8 mouse cellular contexts compared by ENCODE assay signal in the genomic region with DNA sequence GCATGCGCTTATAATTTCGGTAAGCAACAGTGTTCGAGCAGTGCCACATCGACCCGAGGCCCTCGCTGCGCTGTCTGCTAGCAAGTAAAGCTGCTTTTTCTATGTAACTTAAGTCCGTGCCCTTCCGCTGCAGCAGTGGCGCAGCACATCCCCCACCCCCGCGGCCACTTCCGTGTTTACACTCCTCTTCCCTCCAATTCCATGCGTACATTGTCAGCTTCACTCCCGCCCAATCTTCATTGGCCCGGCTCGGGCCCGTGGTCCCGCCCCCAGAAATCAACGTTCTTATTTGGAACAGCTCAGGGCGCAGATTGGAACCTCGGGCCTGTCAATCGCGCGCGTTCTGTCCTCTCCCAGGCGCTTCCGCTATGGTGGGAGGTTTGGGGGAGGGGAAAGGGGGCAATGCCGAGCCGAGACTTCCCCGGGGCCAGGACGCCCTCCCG. TPM values are rescaled to one million over a fixed set of nuclear protein-coding genes. Genes with fewer than 3 reads are reported as not detected.
DNase-seq lines count a peak whose midpoint lies in the region; ATAC-seq lines count a peak whose summit lies in the region.

No protein-coding gene starts in this region.

- no peaks in the 10 kb centered on the region for H3K36me3 ChIP-seq in embryonic facial prominence, embryonic 11.5 days (replicated peaks; ENCODE audit: control insufficient read depth, insufficient read depth, low read depth, low read length)
- 0 out of 2 replicates have a peak, but pooled peaks cover 5% of the 10 kb centered on the region for H3K36me3 ChIP-seq in limb, embryonic 10.5 days
- no peaks in the 10 kb centered on the region for H3K36me3 ChIP-seq in midbrain, embryonic 13.5 days

- peak; percentile 98 for ATAC-seq in embryonic facial prominence, embryonic 11.5 days (replicated peaks; ENCODE audit: insufficient number of reproducible peaks, low FRiP score, low TSS enrichment, low read depth)
- ATAC-seq in granulocyte monocyte progenitor cell, adult 5-6 weeks (replicated peaks; ENCODE audit: poor library complexity, severe bottlenecking): peak; percentile 88
- ATAC-seq in midbrain, embryonic 13.5 days: peak; percentile 99

- no peaks in the 10 kb centered on the region for H3K4me1 ChIP-seq in embryonic facial prominence, embryonic 11.5 days (ENCODE audit: control insufficient read depth, insufficient read depth, low read length)
- peaks cover 19% of the 10 kb centered on the region for H3K4me1 ChIP-seq in limb, embryonic 10.5 days
- peaks cover 21% of the 10 kb centered on the region for H3K4me1 ChIP-seq in midbrain, embryonic 13.5 days (replicated peaks)

- peak overlapping the region; percentile 96 for H3K27ac ChIP-seq in embryonic facial prominence, embryonic 11.5 days (replicated peaks; ENCODE audit: low read depth, low read length)
- H3K27ac ChIP-seq in limb, embryonic 10.5 days: peak overlapping the region; percentile 99
- peak overlapping the region; percentile 95 for H3K27ac ChIP-seq in midbrain, embryonic 13.5 days

- no peaks in the 10 kb centered on the region for H3K27me3 ChIP-seq in embryonic facial prominence, embryonic 11.5 days (ENCODE audit: control insufficient read depth, insufficient read depth, low read length)
- no peaks in the 10 kb centered on the region for H3K27me3 ChIP-seq in limb, embryonic 10.5 days (ENCODE audit: low read depth, poor library complexity, severe bottlenecking)
- no peaks in the 10 kb centered on the region for H3K27me3 ChIP-seq in midbrain, embryonic 13.5 days

- H3K9ac ChIP-seq in embryonic facial prominence, embryonic 11.5 days (replicated peaks; ENCODE audit: low read length): peak overlapping the region; percentile 90
- H3K9ac ChIP-seq in midbrain, embryonic 13.5 days (replicated peaks): peak overlapping the region; percentile 89

- H3K9me3 ChIP-seq in embryonic facial prominence, embryonic 11.5 days (replicated peaks; ENCODE audit: control insufficient read depth, low read length): no peaks in the 10 kb centered on the region
- no peaks in the 10 kb centered on the region for H3K9me3 ChIP-seq in limb, embryonic 10.5 days (replicated peaks)
- no peaks in the 10 kb centered on the region for H3K9me3 ChIP-seq in midbrain, embryonic 13.5 days

- WGBS in embryonic facial prominence, embryonic 11.5 days: under 1% methylated on average over 32 of the region's 33 CpGs
- under 1% methylated on average over 33 of the region's 33 CpGs for WGBS in limb, embryonic 10.5 days
- WGBS in midbrain, embryonic 13.5 days: 0% methylated on average over 32 of the region's 33 CpGs

- DNase-seq in urinary bladder, adult 18-20 months (ENCODE audit: low spot score in 2 of 2): peak; percentile 91 to 99
- no peak for DNase-seq in urinary bladder, adult 2 months (ENCODE audit: low spot score)
- DNase-seq in embryonic facial prominence, embryonic 11.5 days (ENCODE audit: low spot score): peak; percentile 99
- peak; percentile 99 for DNase-seq in kidney, adult 11 months
- peak; percentile 97 for DNase-seq in limb, embryonic 10.5 days (ENCODE audit: low spot score)
- DNase-seq in spleen, adult 12 weeks (ENCODE audit: low spot score): peak; percentile 92

- peak overlapping the region; percentile 66 for H3K4me2 ChIP-seq in embryonic facial prominence, embryonic 11.5 days (ENCODE audit: low read depth, low read length)
- peak overlapping the region; percentile 73 for H3K4me2 ChIP-seq in midbrain, embryonic 13.5 days (replicated peaks)

- H3K4me3 ChIP-seq in embryonic facial prominence, embryonic 11.5 days (ENCODE audit: low read depth, low read length): peak overlapping the region; percentile 94
- H3K4me3 ChIP-seq in limb, embryonic 10.5 days: peak overlapping the region; percentile 99
- peak overlapping the region; percentile 98 for H3K4me3 ChIP-seq in midbrain, embryonic 13.5 days (replicated peaks)

RNA-seq across cellular contexts. Expression of a gene that starts 51.7 kb away (rescaled TPM):
- polyA plus RNA-seq in urinary bladder, adult 2 months (2012; rRNA removed): 10.7 and 12.5 TPM in 2 replicates
- 11.0 and 11.5 TPM in 2 replicates for polyA plus RNA-seq in embryonic facial prominence, embryonic 11.5 days (2014; fragmentation: Nextera tagmentation; extraction: Ambion mirVana)
- 13.9 and 24.0 TPM in 2 replicates for total RNA-seq in granulocyte monocyte progenitor cell, adult 5-6 weeks (2014; fragmentation: Nextera tagmentation)
- total RNA-seq in granulocyte monocyte progenitor cell, adult 5-6 weeks (2017): 7.0 and 9.5 TPM in 2 replicates
- polyA plus RNA-seq in limb, embryonic 10.5 days (2016; fragmentation: Nextera tagmentation; extraction: Ambion mirVana): 11.0 and 11.9 TPM in 2 replicates
- 15.3 and 17.8 TPM in 2 replicates for polyA plus RNA-seq in midbrain, embryonic 13.5 days (2015; fragmentation: Nextera tagmentation; extraction: Ambion mirVana)
